Mouse (Mus musculus): ENCODE measurements at regions not wholly inside any gene's neighbourhood (a gene's known extent, or its start where the extent isn't known, plus 50 kb on each side); places are given as distances from the start of the nearest gene placed in this dataset.

- TF ChIP-seq CTCF (IDR thresholded peaks at IDR 0.05; ENCODE audit: low read depth): no peak
- no peak for TF ChIP-seq EP300 (IDR thresholded peaks at IDR 0.05; ENCODE audit: low read depth)
Observed at GRCm38 (mm10) chr15:36888351-36889069, 119.1 kb downstream of the Zfp706 start.
